Mouse (Mus musculus) embryonic facial prominence, embryonic 11.5 days (tissue): ENCODE data around the gene Ifna16. TPM values are rescaled to one million over a fixed set of nuclear protein-coding genes. Genes with fewer than 3 reads are reported as not detected.
A peak's percentile ranks its signal among the peaks of the same experiment; 100 is the strongest.

Source experiments
- ATAC-seq: fragments of 200-750 bp; cut with Nextera tagmentation; replicated peaks from 2 replicates; pipeline ENCODE4 v1.8.0; 2017; ENCODE audit warnings: low read depth; ENCODE audit not compliant: insufficient number of reproducible peaks, low FRiP score, low TSS enrichment
- DNase-seq: peaks from one replicate; pipeline ENCODE4 v3.0.0-alpha.2; 2015; ENCODE audit warnings: low spot score
- H3K27ac ChIP-seq: fragments of 300-500 bp; sonication (generic); replicated peaks from 2 replicates; pipeline ENCODE4 v1.5.1; 2014; ENCODE audit warnings: mild to moderate bottlenecking, low read depth, low read length, control low read depth
- H3K27me3 ChIP-seq: fragments of 300-500 bp; sonication (generic); 2 replicates; pipeline ENCODE4 v1.6.1; 2014; ENCODE audit warnings: mild to moderate bottlenecking, low read length, moderate library complexity, mixed read lengths; ENCODE audit not compliant: control insufficient read depth, insufficient read depth
- H3K36me3 ChIP-seq: fragments of 300-500 bp; sonication (generic); replicated peaks from 2 replicates; pipeline ENCODE4 v1.6.1; 2014; ENCODE audit warnings: low read depth, mild to moderate bottlenecking, low read length, moderate library complexity, mixed read lengths; ENCODE audit not compliant: control insufficient read depth, insufficient read depth
- H3K4me1 ChIP-seq: fragments of 300-500 bp; sonication (generic); 2 replicates; pipeline ENCODE4 v1.6.1; 2014; ENCODE audit warnings: low read length, mixed read lengths; ENCODE audit not compliant: control insufficient read depth, insufficient read depth
- H3K4me2 ChIP-seq: fragments of 300-500 bp; sonication (generic); 2 replicates; pipeline ENCODE4 v1.6.1; 2014; ENCODE audit warnings: low read depth, mild to moderate bottlenecking, control low read depth, low read length, moderate library complexity
- H3K4me3 ChIP-seq: fragments of 300-500 bp; sonication (generic); 2 replicates; pipeline ENCODE4 v1.5.1; 2014; ENCODE audit warnings: low read depth, low read length, control low read depth
- H3K9ac ChIP-seq: fragments of 300-500 bp; sonication (generic); replicated peaks from 2 replicates; pipeline ENCODE4 v1.6.1; 2014; ENCODE audit warnings: mild to moderate bottlenecking, control low read depth, low read length
- H3K9me3 ChIP-seq: fragments of 300-500 bp; sonication (generic); replicated peaks from 2 replicates; pipeline ENCODE4 v1.6.1; 2016; ENCODE audit warnings: mild to moderate bottlenecking, low read length, inconsistent platforms, mixed read lengths; ENCODE audit not compliant: control insufficient read depth
- WGBS: fragments of 180-500 bp; shearing (Covaris S2); extraction: QIAGEN DNeasy Blood & Tissue Kit; methylation state at CpG from one replicate; pipeline ENCODE4 v1.1.7; 2014; 5-methylcytosine and 5-hydroxymethylcytosine counted together
- polyA plus RNA-seq: library from polyadenylated mRNA; unstranded; fragments of >200 nt; fragmentation: Nextera tagmentation; extraction: Ambion mirVana; gene quantifications from 2 replicates; pipeline ENCODE4 v1.2.1, GENCODE M21; 2014

The Ifna16 gene
- polyA plus RNA-seq, 1 experiment from 2014 or later = not detected

DNA sequence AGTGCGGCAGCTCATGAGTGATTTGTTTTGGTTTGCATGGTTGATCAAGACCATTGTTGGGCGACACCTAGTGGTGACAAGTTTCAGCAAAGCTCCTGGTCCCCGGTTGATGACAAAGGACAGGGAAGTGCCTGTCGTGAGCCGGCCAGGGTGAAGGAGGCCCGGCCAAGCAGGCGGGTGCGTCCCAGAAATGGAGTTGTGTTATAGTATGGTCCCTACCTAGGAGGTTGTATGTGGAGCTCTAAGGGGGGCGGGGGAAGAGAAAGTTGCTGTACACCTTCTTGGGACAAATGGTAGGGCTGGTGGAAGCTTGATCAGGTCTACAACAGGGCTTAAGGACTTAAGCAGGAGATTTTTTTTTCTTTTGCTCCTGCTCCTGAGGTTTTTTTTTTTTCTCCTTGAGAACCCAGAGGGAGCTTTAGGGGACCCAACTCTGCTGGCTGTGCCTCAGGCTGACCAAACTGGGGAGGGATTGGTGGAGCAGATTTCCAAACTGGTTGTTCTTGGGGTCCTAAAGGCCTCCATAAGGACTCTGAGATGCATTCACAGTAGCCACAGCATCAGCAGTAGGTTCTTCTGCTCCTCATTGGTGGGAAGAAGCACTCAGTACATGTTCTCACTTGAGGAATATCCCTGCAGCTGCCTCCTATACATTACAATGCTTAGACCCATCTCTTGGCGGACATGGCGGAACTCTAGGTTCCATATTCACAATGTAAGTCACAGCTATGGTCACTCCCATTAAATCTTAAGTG is 35.5 kb downstream of the Ifna16 start:
- Histone ChIP-seq H3K36me3 (no peaks in the 10 kb centered on the region), H3K27me3 (no peaks in the 10 kb centered on the region), H3K27ac (no peak overlapping the region), H3K9me3 (no peaks in the 10 kb centered on the region), H3K9ac (no peak overlapping the region), H3K4me3 (no peak overlapping the region), H3K4me2 (no peak overlapping the region; the same call in 1 of the 2 replicates), H3K4me1 (no peaks in the 10 kb centered on the region)
- ATAC-seq (peak; percentile 96), DNase-seq (peak; percentile 100)
- 19% methylated on average over 11 of the region's 11 CpGs for WGBS

DNA sequence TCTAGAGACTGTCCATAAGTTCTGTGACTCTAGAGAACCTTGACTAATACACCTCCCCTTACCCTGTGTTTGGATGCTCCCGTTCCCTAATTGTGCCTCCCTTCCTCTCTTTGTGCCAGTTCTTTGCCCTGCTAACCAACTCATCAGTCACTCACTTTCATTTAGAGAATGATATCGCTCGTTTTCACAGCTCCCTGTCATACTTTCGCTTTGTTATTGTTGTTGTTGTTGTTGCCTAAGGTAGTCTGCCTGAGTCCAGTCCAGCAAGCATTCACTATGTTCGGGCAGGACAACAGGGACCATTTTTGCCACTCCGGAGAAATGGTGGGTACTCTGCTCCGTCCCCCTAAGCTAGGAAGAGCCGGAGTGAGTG is 36.0 kb downstream of the Ifna16 start:
- Histone ChIP-seq H3K36me3 (no peaks in the 10 kb centered on the region), H3K9ac (no peak overlapping the region), H3K4me1 (no peaks in the 10 kb centered on the region), H3K27me3 (no peaks in the 10 kb centered on the region), H3K4me3 (no peak overlapping the region), H3K27ac (no peak overlapping the region), H3K9me3 (no peaks in the 10 kb centered on the region), H3K4me2 (peak overlapping the region; percentile 29)
- DNase-seq = no peak
- 71% methylated on average over 8 of the region's 8 CpGs for WGBS
- ATAC-seq = no peak

DNA sequence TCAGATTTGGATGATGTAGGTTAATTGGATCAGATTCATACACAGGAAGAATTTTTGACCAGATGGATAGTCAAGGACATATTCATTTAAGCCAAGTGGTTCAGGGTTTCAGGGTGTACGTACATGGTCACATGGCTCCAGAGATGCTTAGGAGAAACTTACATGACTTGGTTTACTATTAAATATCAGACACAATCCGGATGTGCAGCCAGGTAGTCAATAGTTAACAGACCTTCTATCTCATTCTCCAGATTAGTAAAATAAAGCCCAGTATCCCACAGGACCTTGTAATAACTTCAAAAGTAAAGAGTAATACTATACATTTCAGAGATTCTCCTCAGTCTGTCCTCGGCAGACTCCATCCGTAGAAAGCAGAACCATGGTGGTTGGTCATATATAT is 42.4 kb downstream of the Ifna16 start, which contains the start of gene C87499:
TSS of gene C87499 (minus strand) at position 101 of the 400 bp plus-strand sequence.
- ATAC-seq (no peak), DNase-seq (no peak)
- Histone ChIP-seq H3K4me2 (no peak within 1 kb of the TSS), H3K27me3 (no peaks in the 10 kb centered on the region), H3K36me3 (no peaks in the 10 kb centered on the region), H3K9ac (no peak within 1 kb of the TSS), H3K9me3 (no peaks in the 10 kb centered on the region), H3K4me1 (no peaks in the 10 kb centered on the region), H3K27ac (no peak within 1 kb of the TSS), H3K4me3 (no peak within 1 kb of the TSS)
- 80% methylated on average over 4 of the region's 4 CpGs for WGBS

Other genes with a start within 250 kb of the Ifna16 start
- gene Hacd4, start 238.0 kb downstream of the Ifna16 start, polyA plus RNA-seq = 4.4 and 6.2 TPM in 2 replicates
- not detected in 2 replicates for gene Ifnb1, start 154.2 kb downstream of the Ifna16 start, polyA plus RNA-seq
- gene Ifna15, start 118.7 kb downstream of the Ifna16 start, polyA plus RNA-seq = not detected in 2 replicates
- not detected in 2 replicates for gene Ifna14, start 105.1 kb downstream of the Ifna16 start, polyA plus RNA-seq
- gene Ifna9, start 84.5 kb downstream of the Ifna16 start, polyA plus RNA-seq = not detected in 2 replicates
- not detected in 2 replicates for gene Ifna12, start 73.5 kb downstream of the Ifna16 start, polyA plus RNA-seq
- gene C87499, start 42.5 kb downstream of the Ifna16 start, polyA plus RNA-seq = not detected in 2 replicates
- gene Ifna13, start 32.5 kb downstream of the Ifna16 start, polyA plus RNA-seq = 0.26 TPM in 1 of 2 replicates, not detected in the other
- not detected in 2 replicates for gene Ifna2, start 7.0 kb upstream of the Ifna16 start, polyA plus RNA-seq
- not detected in 2 replicates for gene Ifnab, start 14.4 kb upstream of the Ifna16 start, polyA plus RNA-seq
- gene Gm26566, start 44.9 kb upstream of the Ifna16 start, polyA plus RNA-seq = 1.6 and 1.7 TPM in 2 replicates
- 162 and 180 TPM in 2 replicates for gene Klhl9, start 45.5 kb upstream of the Ifna16 start, polyA plus RNA-seq
- not detected in 2 replicates for gene Gm13271, start 77.9 kb upstream of the Ifna16 start, polyA plus RNA-seq
- gene Gm13283, start 83.2 kb upstream of the Ifna16 start, polyA plus RNA-seq = 0.20 and 0.28 TPM in 2 replicates
- gene Gm13290, start 96.9 kb upstream of the Ifna16 start, polyA plus RNA-seq = 0.22 TPM in 1 of 2 replicates, not detected in the other
- not detected in 2 replicates for gene Gm13289, start 100.0 kb upstream of the Ifna16 start, polyA plus RNA-seq
- not detected in 2 replicates for gene Gm13272, start 102.9 kb upstream of the Ifna16 start, polyA plus RNA-seq
- gene Ifnz, start 105.2 kb upstream of the Ifna16 start, polyA plus RNA-seq = 0.28 TPM in 1 of 2 replicates, not detected in the other
- not detected in 2 replicates for gene Gm13276, start 108.8 kb upstream of the Ifna16 start, polyA plus RNA-seq
- gene Gm13277, start 111.7 kb upstream of the Ifna16 start, polyA plus RNA-seq = not detected in 2 replicates
- not detected in 2 replicates for gene Gm13278, start 114.6 kb upstream of the Ifna16 start, polyA plus RNA-seq
- not detected in 2 replicates for gene Gm13275, start 117.6 kb upstream of the Ifna16 start, polyA plus RNA-seq
- not detected in 2 replicates for gene Gm13279, start 120.5 kb upstream of the Ifna16 start, polyA plus RNA-seq
- 0.86 and 1.2 TPM in 2 replicates for gene Gm13285, start 122.7 kb upstream of the Ifna16 start, polyA plus RNA-seq
- gene Gm13287, start 126.3 kb upstream of the Ifna16 start, polyA plus RNA-seq = not detected in 2 replicates
- gene Gm13288, start 128.6 kb upstream of the Ifna16 start, polyA plus RNA-seq = not detected in 2 replicates
- gene Ifna7, start 139.3 kb upstream of the Ifna16 start, polyA plus RNA-seq = not detected in 2 replicates
- not detected in 2 replicates for gene Ifna11, start 143.0 kb upstream of the Ifna16 start, polyA plus RNA-seq
- not detected in 2 replicates for gene Ifna6, start 150.5 kb upstream of the Ifna16 start, polyA plus RNA-seq
- not detected in 2 replicates for gene Ifna5, start 158.6 kb upstream of the Ifna16 start, polyA plus RNA-seq
- gene Ifna4, start 164.9 kb upstream of the Ifna16 start, polyA plus RNA-seq = not detected in 2 replicates
- gene Ifna1, start 173.2 kb upstream of the Ifna16 start, polyA plus RNA-seq = not detected in 2 replicates
- gene Ifne, start 203.3 kb upstream of the Ifna16 start, polyA plus RNA-seq = not detected in 2 replicates